Mouse (Mus musculus): Measurements from ENCODE around the gene Klrb1c. TPM values are rescaled to one million over a fixed set of nuclear protein-coding genes. Genes with fewer than 3 reads are reported as not detected.
A peak's percentile ranks its signal among the peaks of the same experiment; 100 is the strongest.
"Not testable (repeated sequence)": the region's sequence is repeated elsewhere in the genome, so short reads cannot be mapped to it uniquely, and the experiment has no call there.

Klrb1c gene
- total RNA-seq, 2 experiments from 2014 or later: not detected

DNA sequence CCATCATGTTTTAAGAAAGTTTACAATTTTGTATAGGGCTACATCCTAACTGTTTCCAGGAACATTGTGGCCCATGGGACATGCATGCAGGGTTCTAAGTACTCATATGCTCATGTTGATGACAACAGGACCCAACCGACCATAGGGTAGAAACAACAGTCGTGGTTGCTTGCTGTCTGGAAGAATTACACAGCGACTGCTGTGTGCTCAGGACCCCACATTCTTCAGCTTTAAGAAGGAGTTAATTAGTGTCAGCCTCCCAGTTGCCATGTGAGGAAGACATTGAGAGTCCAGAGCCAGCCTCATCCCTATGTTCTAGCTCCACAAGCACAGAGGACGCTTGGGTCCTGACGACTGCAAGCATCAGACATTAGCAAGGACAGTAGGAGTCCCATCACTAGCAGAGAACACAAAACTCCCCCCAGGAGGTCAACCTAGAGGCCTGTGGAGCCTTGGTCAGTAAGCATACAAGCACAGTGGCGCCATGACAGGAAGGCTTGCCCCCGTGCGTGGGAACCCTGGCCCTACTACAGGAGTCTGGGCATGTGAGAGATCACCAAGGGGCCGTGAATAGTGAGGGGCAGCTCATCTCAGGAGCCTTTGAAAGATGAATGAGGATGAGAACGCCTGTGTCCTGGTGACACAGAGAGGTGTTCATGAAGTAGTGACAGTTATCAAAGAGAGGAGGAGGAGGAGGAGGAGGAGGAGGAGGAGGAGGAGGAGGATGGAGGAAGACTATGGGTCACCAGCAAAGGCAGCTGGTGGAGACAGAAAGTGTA is 25.9 kb downstream of the Klrb1c start:
- intact Hi-C loops (cut with DNase I): not testable (repeated sequence)
- DNase-seq (ENCODE audit: extremely low spot score in 1 of 2, low spot score in 2 of 2): peak in 1 of 2 experiments; percentile 30

DNA sequence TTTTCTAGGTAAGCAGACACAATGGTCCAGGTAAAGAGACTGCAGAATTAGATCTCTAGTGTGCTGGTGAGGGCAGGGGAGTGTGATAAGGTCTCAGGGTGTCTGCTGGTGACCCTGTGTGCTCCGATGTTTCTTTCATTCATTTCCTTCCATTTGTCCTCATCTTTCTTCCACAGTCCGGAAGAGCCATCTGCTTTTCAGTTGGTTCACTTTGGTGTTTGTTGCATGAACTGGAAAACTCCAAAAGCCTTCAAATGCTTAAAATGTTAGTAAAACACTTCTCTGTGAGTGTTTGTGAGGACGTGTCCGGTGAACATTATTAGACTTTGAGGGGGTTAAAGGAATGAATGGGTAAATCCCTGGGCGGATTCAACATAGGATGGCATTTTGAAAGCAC is 27.9 kb downstream of the Klrb1c start:
- intact Hi-C loops (cut with DNase I): loop anchor here (2.0 kb wide), 1 partner anchor 38 kb away; no protein-coding TSS in a partner anchor
- no peak for DNase-seq (ENCODE audit: extremely low spot score in 1 of 2, low spot score in 2 of 2)

DNA sequence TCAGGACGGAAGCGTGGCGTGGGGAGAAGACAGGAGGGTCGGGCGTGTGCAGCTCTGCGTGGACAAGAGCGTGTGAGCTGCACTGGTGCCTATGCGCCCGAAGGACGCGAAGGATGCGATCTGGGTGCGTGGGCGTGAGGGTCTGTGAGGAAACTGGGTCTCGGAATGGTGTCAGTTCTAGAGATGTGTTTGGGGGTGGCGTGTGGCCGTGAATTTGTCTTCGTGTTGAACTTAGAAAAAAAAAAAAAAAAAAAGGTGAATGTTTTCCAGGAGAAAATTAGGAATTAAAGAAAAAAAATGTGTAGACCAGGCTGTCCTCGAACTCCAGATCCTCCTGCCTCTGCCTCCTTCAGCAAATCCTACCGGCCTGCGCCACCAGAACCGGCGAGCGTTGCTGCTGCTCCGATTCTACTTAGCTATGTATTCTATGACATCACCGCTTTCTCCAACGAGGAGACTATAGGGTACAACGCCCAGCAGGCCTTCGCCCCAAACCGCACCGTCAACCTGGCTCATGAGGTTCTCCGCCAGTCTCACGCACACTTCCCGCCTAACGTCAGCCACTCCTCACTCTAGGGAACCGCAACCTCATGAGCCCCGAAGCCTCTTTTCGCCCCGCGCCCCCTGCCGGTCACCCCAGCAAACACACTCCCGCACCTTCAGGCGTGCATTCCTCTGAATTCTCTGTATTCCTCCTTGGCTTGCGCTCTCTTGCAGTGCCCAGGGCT is 28.4 kb downstream of the Klrb1c start:
- DNase-seq (ENCODE audit: extremely low spot score in 1 of 2, low spot score in 2 of 2): peak; percentile 83 to 84
- intact Hi-C loops (cut with DNase I): loop anchor here (2.0 kb wide), 1 partner anchor 38 kb away; no protein-coding TSS in a partner anchor

DNA sequence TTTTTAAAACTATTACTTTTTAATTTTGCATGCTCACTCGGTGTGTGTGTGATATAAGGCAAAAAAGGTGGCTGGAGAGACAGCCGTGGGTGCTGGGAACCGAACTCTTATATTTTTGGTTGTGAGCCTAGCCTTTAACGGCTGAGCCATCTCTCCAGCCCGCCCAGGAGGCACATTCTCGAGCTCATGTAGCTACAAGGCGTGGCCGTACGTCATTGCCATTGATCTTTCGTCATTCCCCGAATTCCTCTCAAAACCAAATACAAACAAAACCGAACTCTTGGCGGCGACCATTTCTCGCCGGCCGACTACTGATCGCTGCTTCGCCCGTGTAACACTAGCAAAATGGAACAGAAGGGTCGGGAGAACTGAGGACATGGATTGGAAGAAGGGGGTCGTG is 29.0 kb downstream of the Klrb1c start:
- peak; percentile 89 to 90 for DNase-seq (ENCODE audit: extremely low spot score in 1 of 2, low spot score in 2 of 2)
- intact Hi-C loops (cut with DNase I): loop anchor here (2.0 kb wide), 1 partner anchor 39 kb away; no protein-coding TSS in a partner anchor

DNA sequence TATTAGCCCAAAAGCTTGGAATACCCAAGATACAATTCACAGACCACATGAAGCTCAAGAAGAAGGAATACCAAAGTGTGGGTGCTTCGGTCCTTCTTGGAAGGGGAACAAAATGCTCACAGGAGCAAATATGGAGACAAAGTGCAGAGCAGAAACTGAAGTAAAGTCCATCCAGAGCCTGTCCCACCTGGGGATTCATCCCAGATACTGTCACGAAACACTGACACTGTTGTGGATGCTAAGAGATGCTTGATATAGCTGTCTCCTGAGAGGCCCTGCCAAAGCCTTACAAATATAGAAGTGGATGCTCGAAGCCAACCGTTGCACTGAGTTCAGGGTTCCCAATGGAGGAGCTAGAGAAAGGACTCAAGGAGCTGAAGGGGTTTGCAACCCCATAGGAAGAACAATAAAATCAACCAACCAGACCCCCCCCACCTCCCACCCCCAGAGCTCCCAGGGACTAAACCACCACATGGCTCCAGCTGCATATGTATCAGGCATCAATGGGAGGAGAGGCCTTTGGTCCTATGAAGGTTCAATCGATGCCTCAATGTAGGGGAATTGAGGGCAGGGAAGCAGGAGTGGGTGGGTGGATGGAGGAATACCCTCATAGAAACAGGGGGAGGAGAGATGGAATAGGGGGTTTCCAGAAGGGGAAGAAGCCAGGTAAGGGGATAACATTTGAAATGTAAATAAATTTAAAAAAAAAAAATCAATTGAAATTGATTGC is 29.6 kb downstream of the Klrb1c start:
- no peak for DNase-seq (ENCODE audit: extremely low spot score in 1 of 2, low spot score in 2 of 2)
- intact Hi-C loops (cut with DNase I): no loop called here

DNA sequence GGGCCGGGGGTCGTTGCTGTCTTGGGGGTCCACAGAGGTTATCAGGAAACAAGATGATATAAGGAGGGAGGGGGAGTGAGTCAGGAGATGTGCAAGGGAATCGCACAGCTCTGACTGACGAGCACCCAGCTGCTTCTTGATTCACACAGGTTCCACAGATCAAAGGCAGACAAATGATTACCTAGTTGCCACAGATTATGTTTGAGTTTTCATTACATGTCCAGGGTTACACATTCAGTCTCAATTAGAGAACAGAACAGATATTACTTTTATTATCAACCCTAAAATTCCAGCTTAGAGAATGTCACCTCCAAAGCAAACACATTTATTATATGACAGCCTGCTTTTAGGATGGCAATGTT is 33.6 kb downstream of the Klrb1c start:
- intact Hi-C loops (cut with DNase I): loop anchor here (2.0 kb wide), 1 partner anchor 123 kb away; no protein-coding TSS in a partner anchor

DNA sequence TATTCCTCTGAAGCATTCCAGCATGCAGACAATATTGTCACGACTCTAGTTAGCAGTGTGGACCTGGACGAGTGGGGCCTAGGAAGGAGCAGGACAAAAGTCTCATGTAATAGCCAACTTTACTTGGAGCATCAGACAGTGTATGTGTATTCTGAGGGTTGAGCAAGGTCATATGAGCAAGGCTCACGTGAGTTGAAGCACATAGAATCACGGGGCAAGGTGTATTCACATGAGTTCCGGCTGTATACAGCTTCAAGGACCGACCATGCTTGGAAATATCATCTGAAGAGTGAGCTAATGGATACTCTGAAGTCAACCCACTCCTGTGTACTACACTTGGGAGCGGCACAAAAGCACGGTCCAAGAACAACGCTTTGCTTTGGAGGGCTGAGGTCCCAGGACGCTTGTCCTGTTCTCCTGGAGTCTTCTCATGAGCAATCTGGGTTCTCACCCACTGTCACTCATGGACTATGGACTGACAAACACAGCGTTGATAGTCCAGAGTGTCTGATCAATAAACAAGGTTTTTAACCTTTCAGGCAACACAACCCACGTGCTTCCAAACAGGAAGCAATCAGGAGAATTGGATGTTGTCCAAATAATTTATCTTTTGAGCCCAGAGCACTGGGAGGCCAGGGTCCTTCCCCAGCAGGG is 34.1 kb downstream of the Klrb1c start:
- intact Hi-C loops (cut with DNase I): loop anchor here (2.0 kb wide), 1 partner anchor 122 kb away; no protein-coding TSS in a partner anchor
- not testable (repeated sequence) for DNase-seq (ENCODE audit: extremely low spot score in 1 of 2, low spot score in 2 of 2)

More for the DNA sequence above, 33.6 kb downstream of the Klrb1c start:
- DNase-seq (ENCODE audit: extremely low spot score in 1 of 2, low spot score in 2 of 2): not testable (repeated sequence)

DNA sequence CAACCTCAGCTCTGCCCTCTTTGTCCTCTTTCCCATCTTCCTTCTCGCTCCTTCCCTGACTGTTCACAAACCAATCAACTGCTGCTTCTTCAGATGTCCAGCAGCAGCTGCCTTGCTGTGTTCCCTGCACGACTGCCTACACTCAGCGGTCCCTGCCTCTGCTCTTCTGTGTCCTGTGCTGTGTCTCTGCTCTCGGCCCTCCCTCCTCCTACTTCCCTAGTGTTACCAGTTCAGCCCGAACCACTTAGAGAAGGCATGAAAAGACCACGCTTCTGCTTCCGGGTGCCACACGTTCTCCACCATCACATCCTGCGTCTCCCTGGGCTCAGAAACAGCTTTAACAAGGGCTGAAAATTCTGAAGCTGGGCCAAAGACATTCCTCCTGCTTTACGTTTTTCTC is 34.8 kb downstream of the Klrb1c start:
- peak in 1 of 2 experiments; percentile 24 for DNase-seq (ENCODE audit: extremely low spot score in 1 of 2, low spot score in 2 of 2)

DNA sequence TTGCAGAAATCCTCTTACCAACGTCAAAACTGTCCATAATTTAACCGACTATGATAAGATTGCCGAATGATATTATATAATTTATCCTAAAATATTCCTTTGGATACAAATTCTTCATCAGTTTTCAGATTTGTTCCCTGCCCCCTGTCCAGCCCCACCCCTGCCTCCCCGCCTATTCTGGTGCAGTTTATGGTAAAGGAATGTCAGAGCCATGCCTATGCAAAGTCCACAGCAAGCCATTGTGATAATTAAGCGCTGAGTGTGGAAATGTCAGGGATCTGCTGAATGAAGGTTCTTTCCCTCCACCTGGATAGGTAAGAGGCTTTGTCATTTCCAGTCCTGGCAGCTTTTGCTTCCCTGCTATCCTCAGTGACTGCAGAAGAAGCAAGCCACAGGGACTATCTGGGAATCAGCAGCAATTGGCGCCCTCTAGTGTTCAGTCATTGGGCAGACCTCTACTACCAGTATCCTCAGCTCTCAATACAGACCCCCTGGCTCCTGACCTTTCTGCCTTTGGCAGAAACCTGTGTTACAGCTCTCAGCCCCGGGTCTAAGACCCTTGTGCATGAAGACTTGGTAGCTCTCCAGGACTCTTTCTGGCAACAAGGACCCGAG is 35.3 kb downstream of the Klrb1c start:
- intact Hi-C loops (cut with DNase I): loop anchor here (1.0 to 2.0 kb wide), 2 partner anchors 121 to 149 kb away; no protein-coding TSS in a partner anchor
- DNase-seq (ENCODE audit: extremely low spot score in 1 of 2, low spot score in 2 of 2): peak; percentile 88 to 90

More for the DNA sequence above, 34.8 kb downstream of the Klrb1c start:
- intact Hi-C loops (cut with DNase I): loop anchor here (2.0 kb wide), 1 partner anchor 121 kb away; no protein-coding TSS in a partner anchor

DNA sequence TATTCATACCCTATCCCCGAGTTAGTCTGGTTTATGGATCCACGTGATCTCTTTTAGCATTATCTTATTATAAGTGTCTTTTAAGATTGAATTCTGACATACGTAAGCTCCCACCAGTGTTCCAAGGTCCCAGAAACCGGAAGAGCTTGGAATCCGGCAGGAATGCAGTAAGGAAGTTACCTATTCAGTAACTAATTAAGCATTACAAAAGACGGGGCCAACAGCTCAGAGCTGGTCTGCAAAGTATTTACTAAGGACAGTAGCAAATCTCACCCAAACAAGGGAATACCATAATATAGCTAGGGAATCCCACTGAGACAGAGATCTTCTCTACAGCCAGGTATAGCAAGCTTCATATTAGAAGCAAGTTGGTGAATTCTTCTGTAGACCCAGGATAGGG is 42.0 kb downstream of the Klrb1c start:
- DNase-seq (ENCODE audit: extremely low spot score in 1 of 2, low spot score in 2 of 2); intact Hi-C loops (cut with DNase I): not testable (repeated sequence)

DNA sequence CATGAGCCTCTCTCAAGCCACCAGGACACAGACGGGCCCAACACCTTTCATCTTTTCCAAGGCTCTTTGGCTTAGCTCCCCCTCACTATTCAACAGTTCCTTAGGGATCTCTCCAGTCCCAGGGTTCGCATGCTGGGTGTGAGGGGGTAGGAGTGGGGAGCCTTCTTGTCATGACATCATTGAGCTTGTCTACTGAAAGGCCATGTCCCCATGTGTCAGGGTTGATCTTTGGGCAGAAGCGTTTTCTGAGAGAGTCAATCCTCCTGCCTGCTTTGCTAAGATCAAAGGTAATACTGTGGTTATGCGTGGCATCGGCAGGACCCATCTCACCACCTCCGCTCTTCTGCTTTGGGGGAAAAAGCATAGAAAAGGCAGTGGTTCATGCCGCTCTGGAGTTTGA is 51.6 kb downstream of the Klrb1c start:
- intact Hi-C loops (cut with DNase I): no loop called here
- no peak for DNase-seq (ENCODE audit: extremely low spot score in 1 of 2, low spot score in 2 of 2)

DNA sequence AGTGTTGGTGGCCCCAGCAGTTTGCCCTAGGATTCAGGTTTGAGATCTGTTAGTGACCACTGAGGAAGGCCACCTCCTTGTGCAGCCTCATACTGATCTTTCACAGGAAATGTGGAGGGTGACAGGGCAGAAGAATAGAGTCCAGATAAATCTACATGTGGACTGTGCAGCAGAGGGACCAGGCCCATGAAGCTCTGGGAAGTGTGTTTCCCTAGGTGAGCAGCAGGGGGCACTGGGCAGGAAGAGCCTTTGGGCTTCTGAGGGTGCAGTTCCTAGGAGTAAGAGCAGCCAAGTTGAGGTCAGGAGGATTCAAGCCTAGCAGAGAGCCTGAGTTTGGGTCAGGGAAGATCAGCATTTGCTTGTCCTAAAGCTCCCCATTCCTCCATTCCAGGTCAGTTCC is 52.9 kb downstream of the Klrb1c start:
- intact Hi-C loops (cut with DNase I): no loop called here
- peak in 1 of 2 experiments; percentile 29 for DNase-seq (ENCODE audit: extremely low spot score in 1 of 2, low spot score in 2 of 2)

DNA sequence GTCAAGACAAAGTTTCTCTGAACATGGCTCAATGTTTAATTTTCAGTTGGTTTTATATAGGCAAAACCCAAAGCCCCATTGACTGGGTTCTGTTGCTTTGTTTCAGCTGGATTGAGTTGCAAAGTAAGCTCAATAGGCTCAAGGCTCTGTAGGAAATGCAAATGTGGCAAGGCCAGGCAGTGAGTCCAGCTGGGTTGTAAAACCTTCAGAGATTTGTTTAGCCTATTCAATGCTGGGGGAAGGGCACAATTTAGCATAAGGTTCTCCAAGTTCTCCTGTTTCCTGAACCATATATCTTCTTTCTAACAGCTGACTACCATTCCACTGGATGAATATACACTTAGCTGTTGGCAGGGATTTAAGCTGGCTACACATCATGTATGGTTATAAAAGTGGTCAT is 54.1 kb downstream of the Klrb1c start:
- intact Hi-C loops (cut with DNase I): no loop called here
- DNase-seq (ENCODE audit: extremely low spot score in 1 of 2, low spot score in 2 of 2): no peak

DNA sequence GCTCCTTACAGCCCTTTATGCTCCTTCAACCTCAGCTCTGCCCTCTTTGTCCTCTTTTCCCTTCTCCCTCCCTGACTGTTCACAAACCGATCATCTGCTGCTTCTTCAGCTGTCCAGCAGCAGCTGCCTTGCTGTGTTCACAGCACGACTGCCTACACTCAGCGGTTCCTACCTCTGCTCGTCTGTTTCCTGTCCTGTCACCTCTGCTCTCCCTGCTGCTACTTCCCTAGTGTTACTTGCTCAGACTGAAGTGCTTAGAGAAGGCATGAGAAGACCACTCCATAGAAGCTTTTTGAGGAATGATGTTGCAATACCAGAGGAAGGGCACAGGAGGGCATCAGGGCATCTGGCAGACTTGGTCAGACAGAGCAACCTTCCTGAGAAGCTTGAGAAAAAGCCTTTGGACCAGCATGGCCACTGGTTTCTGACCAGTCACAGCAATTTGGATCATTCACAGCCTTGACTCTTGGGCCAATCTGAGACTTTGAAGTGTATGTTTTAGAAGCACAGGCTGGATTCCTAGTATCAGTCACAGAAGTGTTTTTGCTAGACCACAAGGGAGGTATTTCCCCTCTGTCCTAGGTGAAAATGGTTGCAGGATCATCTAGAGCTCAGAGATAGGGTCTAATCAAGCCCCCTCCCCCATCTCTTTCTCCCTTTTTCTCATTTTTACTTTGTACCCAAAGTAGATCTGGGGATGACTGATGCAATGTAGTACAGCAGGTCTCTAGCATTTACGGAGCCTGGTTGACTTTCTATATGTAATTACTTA is 54.9 kb downstream of the Klrb1c start:
- intact Hi-C loops (cut with DNase I): no loop called here
- no peak for DNase-seq (ENCODE audit: extremely low spot score in 1 of 2, low spot score in 2 of 2)

DNA sequence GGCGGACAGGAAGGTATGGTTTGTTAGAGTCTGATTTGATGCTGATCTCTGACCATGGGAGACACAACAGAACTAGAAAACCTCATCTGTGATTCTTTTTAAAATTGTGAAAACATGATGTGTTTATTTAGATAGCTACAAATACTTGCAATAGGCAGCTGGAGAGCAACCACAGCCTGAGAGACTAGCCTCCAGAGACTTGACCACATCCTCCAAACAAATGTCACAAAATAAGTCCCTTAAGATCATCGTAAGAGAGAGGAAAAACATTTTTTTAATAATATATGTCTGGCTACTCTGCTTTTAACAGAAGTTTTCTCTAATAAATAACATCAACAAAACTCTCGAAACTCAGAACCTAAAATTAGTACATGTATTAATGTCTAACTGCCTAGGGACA is 57.0 kb downstream of the Klrb1c start:
- intact Hi-C loops (cut with DNase I): no loop called here
- DNase-seq (ENCODE audit: extremely low spot score in 1 of 2, low spot score in 2 of 2): no peak

All from left cerebral cortex, postnatal 10 days (tissue).